Mouse (Mus musculus) adrenal gland (tissue): ENCODE data around the gene Tmc8.

Experiments
- intact Hi-C: fragments of 180-260 bp; cut with DNase I; formaldehyde crosslinking; loops from one replicate; pipeline ENCODE4 v1.15.1; 2025
- long read RNA-seq, 2 experiments: library from polyadenylated mRNA; unstranded; transcript quantifications; one replicate each; pipeline ENCODE4 v2.0.0; 2020; ENCODE audit warnings: borderline replicate concordance in 1 of 2; ENCODE audit not compliant: insufficient replicate concordance in 1 of 2

Tmc8 gene
- long read RNA-seq, experiment 1: 0 reads
- long read RNA-seq, experiment 2: 0 reads

DNA sequence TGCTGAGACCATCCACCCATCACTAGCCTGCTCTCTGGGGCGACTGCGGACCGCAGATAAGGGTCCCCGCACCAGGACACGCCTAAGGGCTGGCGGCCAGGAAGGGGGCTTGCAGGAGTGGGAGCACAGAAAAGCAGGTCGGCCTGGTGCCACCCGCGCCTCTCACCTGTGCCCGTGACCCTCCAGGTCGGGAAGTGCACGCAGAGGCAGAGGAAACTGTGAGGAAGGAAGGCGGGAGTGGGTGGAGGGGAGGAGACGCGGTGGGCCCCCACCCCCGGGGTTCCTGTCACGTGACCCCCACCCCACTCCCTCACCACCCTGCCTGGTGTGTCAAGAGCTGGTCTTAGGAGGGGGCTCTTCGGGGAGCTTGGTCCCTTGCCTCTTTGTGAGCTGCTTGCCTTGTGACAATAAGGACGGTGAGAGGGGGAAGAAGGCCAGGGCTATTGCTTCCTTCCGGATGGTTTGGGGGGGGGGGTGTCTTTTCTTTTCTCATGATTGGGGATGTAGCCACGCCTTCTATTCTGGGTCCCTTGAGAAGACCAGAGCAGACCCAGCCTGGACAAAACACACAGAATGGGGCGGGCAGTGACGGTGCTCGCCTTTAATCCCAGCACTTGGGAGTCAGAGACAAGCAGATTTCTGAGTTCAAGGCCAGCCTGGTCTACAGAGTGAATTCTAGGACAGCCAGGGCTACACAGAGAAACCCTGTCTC is at the start of gene Tmc8, which contains the start of gene Tmc6:
Gene Tmc8, plus strand, starts transcription at position 84 of the 712 bp plus-strand sequence.
Gene Tmc6, minus strand, starts transcription at position 206 of the 712 bp plus-strand sequence.
- intact Hi-C loops: loop anchor here (5.0 kb wide), 1 partner anchor 40 kb away; no protein-coding TSS in a partner anchor

DNA sequence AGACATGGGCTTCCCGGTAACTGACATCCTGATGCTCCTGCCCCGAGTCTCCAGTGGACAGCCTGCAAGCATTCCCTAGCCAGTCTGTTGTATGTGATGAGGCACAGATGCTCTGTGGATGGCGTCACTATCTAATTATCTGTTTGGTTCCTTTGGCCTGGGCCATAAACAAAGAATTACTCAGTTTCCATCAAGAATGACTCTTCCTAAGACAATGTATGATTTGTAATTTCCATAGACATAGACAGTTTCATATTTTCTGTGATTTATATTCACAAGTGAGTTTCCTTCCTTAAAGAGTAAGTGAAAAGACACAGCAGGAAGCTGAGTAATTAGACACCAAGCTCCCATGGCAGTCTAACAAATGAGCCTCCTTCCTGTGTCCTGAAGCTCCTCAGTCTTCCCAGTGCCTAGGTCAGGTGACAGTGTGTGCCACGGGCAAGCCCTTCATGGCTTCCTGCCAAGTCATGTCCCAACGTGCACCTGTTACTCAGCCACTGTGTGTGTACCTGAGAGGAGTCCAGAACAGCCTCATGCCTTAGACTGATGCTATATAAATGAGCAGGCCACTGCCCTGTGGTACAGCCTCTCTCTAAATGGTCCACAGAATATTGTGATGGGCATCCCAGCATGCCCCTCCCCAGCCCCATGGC is 45.7 kb upstream of the Tmc8 start:
- intact Hi-C loops: no loop called here

DNA sequence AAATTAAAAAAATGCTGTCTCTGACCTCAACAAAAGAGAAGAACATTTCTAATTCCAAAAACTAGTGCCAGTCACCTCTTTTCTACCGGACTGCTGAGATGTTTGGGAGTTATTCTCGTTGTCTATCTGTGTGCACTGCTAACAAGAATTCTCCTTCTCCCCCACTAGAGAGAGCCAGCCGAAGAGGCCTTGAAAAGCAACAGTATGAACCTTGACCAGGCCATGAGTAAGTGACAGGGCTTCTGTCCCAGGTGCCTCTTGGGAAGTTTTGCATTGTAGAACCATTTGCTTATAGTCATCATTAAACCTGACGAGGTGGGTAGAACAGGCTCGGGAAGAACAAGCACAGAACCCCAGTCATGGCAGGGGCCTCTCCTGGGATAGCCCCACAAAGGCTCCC is 43.8 kb upstream of the Tmc8 start:
- intact Hi-C loops: no loop called here

DNA sequence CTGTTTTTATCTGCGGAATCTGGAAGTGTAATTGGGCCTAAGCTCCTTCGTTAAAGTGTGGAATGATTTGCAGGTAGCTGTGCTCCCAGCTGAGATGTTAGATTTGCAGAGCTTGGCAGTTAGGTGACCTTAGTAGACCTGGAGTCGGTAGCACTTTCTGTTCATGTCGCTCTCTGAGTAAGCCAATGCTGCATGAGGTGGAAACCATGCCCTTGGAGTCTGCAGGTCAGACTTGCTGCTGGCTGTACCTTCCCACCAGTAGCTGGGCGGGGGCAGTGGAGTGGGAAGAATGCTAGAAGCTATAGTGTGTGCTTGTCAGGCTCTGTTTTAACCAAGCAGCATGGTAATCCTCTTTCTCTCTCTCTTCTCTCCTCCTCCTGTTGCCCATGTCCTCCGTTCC is 40.7 kb upstream of the Tmc8 start:
- intact Hi-C loops: loop anchor here (5.0 kb wide), 1 partner anchor 41 kb away; the partner anchor contains the start of genes Tmc6 and Tmc8

DNA sequence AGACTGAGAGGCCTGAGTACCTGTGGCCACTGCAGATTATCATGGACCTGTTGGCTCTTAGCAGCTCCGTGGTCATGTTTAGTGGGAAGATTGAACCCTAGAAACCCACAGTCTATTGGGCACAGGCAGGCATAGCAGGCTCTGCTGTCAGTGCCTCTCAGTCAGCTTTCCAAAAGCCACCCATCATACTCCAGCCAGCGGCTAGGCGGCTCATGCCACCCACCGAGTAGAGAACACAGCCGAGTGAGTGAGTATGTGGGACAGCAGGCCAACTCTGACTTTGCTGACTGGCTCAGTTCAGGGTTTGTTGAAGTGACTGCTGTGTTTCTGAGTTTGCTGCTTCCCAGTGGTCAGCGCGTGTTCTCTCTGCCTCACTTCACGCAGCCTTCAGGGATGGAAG is 39.6 kb upstream of the Tmc8 start:
- intact Hi-C loops: loop anchor here (5.0 kb wide), 1 partner anchor 40 kb away; the partner anchor contains the start of genes Tmc6 and Tmc8

DNA sequence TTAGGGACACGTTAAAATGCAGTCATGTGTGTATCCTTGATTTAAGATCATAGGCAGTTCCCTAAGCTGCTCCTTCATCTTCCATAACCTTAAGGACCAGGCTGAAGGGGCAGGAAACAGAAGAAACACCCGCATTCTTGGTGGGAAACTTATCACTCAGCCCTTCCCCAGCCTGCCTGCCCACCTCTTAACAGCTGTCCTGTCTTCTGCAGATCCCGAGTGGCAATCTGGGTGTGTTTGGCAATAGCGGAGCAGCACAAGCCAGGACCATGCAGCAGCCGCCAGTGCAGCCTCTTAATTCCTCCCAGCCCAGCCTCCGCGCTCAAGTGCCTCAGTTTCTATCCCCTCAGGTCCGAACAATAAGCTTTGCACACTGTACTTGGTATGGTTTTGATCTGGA is 39.2 kb upstream of the Tmc8 start:
- intact Hi-C loops: loop anchor here (5.0 kb wide), 1 partner anchor 40 kb away; the partner anchor contains the start of genes Tmc6 and Tmc8

DNA sequence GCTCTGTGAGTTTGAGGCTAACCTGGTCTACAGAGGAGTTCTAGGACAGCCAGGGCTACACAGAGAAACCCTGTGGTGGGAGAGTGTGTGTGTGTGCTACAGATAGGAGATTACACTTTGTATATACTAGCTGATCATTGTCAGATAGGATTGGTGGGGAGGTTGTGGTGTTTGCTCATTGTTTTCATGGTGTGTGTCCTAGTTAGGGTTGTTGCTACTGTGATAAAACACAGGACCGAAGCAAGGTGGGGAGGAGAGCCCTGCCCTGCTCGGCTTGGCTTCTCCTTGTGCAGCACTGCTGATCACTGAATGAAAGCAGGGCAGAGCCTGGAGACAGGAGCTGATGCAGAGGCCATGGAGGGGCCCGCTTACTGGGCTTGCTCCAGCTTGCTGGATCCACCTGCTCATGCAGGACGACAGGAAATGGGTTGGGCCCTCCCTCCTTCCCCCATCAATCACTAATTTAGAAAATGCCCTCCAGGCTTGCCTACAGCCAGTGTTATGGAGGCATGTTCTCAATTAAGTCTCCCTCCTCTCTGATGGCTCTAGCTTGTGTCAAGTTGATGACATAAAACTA is 38.3 kb upstream of the Tmc8 start:
- intact Hi-C loops: loop anchor here (5.0 kb wide), 1 partner anchor 39 kb away; the partner anchor contains the start of genes Tmc6 and Tmc8

DNA sequence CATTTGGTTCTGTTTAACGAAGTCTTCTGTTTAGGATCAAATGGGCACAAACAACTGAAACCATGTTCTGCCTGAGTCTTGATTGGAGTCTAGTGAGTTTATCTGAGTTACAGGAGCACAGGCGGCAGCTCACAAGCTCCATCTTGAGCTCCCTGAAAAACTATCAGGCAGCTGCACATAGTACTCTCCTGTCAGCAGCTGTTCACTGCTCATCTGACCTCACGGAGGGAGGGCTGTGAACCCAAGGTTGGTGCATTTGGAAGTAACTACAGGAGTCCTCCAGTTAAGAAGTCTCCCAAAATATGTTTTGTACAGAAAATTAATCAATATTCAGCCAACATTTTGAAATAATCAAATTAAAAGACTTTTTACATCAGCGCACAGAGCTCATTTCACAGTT is 33.2 kb upstream of the Tmc8 start:
- intact Hi-C loops: no loop called here

DNA sequence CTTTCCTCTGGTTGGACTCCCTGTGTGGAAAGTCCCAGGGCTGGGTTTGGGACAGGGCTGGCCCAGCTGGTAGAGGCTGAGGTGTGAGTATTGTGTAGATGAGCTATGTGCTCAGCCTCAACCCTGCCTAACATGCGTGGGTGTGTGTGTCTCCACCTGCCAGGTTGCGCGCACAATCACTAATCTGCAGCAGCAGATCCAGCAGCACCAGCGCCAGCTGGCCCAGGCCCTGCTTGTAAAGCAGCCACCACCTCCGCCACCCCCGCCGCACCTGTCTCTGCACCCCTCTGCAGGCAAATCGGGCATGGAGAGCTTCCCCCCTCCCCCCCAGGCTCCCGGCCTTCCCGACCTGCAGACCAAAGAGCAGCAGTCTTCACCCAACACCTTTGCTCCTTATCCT is 32.5 kb upstream of the Tmc8 start:
- intact Hi-C loops: no loop called here

DNA sequence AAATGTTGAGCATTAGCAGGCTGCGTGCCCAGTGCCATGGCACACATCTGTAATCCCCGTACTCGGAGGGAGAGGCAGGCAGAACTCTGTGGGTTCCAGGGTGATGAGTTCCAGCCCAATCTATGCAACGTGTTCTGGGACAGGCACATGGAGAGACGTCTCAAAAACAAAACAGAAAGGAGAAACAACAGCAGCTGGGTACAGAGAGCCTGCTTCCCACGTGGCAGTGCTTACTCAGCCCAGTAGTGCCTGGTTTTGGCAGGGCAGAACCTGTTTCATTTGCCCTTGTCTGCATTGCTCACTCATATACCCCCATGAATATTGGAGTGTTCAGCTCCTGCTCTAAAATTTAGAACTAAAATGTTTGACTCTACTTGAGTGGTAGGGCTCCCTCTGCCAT is 30.3 kb upstream of the Tmc8 start:
- intact Hi-C loops: no loop called here

DNA sequence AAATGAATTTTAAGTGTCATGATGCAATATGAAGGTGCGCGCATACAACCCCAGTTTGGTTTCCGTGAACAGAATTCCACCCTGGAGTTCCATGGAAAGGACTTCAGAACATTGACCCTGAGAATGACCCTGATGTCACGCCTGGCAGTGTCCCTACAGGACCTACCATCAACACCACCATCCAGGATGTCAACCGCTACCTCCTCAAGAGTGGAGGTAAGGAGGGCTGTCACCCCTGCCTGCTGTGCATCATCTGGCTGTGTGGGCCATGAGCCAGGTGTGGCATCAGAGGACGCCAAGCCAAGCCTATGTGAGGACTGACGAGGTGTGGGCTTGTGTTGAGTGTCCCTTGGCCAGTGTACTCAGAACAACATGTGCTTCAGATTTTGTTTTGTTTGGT is 26.0 kb upstream of the Tmc8 start:
- intact Hi-C loops: no loop called here

DNA sequence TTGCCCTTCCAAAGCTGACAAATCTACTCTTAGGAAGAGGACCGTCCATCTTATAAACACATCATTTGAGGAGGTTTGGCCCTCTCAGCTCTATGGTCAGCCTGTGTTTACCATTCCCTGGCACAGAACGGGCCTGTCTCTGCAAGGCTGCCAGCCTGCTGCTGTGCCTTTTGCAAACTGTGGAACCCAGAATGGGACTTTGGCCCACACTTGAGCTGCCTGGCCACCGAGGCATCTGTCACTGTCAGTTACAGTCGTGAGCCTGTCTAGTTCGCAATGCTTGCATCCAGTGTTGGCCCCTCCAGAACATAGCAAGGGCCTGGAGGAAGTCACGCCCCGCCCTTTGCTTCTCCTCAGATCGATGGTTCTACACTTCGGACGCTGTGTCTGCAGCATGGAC is 22.6 kb upstream of the Tmc8 start:
- intact Hi-C loops: no loop called here

DNA sequence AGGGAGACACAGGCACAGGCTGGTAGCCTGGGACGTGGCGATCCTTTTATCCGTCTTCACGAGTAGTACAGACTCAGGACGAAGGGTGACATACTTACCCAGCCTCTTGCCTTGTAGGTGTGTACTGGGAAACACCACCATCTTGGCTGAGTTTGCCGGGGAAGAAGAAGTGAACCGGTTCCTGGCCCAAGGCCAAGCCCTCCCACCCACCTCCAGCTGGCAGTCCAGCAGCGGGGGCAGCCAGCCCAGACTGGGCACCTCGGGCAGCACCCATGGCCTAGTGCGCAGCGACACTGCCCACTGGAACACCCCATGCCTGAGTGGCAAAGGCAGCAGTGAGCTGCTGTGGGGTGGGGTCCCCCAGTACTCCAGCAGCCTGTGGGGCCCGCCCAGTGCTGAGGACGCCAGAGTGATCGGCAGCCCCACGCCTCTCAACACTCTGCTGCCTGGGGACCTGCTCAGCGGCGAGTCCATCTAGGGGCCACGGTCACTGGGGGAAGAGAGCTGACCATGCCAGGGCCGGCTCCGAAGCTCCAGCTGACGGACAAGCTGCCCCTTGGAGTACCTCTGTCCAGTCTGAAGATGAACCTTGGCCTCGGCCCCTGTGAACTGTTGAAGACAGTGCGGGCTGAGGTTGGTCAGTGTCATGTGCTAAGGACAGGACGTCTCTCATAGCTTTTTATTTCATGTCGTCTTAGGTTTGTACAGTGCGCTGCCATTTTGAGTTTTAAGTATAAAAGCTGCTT is 21.3 kb upstream of the Tmc8 start:
- intact Hi-C loops: no loop called here

DNA sequence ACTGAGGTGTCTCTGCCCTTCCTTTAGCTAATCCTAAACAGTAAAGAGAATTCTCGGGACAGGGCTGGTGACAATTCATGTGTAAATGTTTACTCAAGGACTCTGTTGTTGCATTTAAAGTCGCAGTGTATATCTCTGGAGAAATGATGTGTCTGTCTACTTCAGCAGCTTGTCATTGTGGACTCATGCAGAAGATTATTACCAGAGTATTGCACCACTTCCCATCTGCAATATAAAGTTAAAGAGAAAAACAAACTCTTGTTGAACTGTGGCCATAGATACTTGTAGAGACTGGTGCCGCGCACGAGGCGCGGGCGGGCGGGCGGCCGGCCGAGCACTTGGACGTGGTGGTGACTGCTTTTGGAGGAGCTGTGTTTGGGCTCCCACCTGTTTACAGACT is 20.1 kb upstream of the Tmc8 start:
- intact Hi-C loops: no loop called here

DNA sequence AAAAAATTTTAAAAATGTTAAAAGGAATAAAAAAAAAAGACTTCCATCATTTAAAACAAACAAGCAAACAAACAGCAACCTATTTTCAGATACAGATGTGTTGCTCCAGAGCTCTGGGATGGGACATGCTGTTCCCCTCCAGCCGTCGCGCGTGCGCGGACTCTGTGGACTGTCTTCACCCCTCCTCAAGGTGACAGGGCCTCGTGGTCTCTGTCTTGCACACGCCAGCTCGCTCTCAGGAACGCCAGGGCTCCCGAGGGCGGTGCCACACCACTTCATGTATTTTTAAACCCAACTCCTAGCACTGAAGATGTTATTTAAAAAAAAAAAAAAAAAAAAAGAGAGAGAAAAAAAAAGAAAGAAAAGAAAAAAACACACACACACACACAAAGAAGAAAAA is 19.6 kb upstream of the Tmc8 start:
- intact Hi-C loops: no loop called here

DNA sequence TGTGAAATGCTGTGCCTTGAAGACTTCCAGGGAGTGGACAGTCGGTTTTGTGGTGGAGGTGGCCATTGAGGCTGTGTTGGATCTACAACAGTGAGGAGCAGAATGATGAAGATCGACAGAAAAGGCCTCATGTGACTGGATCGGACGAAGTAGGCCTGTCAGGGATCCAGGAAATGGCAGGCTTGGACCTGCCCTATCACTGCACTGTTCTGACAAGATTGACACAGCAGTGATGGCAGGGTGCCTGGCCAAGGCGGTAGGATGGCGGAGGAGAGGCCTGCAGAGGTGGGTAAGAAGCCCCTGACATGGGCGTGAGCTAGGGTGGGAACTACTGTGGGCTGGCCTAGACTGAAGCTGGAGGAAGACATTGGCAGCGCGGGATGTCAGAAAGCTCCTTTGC is 17.6 kb upstream of the Tmc8 start:
- intact Hi-C loops: no loop called here

DNA sequence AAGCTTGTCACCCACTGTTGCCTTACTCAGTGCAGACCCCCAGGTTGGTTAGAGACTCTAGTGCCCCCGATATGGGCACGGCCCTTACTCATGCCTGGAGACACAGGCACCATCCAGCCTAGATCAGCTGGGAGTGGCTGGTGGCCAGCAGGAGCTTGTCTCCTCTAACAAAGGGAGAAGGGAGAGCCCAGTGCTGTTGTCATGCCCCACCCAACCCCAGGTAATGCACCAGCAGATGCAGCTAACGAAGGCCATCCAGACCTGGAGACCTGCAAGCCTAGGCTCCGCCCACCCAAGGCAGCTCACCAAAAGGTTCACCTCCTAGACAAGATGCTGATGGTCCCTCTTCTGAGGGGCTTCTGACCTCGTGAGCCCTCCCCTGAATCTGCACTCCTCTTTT is 16.5 kb upstream of the Tmc8 start:
- intact Hi-C loops: no loop called here

DNA sequence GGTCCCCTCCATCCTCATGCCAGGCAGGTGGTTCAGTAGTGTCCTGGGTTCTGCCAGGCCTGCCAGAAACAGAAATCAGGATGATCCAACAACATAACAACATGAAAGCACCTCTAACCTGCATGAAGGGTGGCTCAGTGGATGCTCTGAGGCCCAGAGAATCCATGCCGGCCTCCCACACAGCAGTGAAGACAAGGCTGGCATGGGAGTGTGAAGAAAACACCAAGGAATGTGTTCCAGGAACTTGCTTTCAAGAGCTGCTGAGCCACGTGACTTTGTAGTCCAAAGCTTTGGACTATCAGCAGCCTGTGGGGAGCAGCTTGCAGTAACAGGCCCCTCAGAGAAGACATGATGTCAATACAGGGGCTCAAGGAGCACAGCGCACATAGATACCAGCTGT is 15.6 kb upstream of the Tmc8 start:
- intact Hi-C loops: no loop called here

DNA sequence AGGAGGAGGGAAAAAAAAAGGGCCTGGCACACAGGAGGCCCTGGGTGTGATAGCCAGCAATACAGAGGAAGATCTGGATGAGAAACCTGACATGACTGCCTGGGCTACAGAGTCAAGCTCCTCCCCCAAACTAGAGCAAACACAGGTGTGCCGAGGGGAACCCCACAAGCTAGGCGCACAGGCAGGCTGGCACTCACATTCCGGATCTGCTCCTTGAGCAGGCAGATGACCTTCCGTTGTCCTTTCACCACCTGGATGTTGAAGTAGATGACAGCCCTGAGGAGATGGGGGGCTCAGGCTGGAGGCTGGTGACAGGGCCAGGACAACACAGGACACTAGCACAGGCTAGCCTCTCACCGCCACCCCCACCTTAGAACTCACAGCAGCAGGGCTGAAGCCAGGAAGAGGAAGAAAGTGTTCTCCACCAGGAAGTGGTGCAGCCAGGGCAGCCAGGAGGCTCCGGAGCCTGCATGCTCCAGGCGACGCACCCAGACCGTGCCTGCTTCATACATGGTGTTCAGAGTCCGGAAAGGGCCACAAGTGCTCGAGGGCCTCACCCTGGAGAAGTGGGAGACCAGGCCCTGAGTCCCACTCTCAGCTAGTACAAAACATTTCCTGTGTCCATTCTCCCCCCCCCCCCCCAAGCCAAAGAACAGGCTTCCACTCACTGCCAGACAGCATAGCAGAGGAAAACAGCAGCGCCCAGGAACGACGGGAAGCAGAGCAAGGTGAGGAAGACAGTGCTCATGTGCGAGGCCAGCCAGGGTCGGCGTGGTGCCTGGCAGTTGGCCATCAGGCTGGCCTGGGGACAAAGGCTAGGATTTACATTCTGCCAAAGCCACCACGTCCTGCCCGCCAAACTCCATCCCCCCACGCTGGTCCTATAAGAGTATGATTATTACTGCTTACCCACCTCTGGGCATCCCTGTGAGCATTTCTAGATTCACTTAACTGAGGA is 12.9 kb upstream of the Tmc8 start:
- intact Hi-C loops: no loop called here

DNA sequence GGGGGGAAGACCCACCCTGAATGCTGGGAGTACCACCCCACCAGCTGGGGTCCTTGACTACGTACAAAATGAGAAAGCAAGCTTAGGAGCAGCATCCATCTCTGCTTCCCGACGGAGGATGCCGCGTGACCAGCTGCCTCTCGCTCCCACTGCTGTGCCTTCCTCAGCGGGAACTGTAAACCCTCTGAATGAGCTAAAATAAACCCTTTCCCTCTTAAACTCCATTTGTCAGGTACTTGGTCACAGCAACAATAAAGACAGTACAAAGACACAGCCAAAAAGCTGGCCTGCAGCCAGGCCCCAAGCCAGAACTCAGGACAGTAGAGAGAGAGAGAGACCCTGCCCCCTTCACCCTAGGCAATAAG is 12.2 kb upstream of the Tmc8 start:
- intact Hi-C loops: no loop called here

DNA sequence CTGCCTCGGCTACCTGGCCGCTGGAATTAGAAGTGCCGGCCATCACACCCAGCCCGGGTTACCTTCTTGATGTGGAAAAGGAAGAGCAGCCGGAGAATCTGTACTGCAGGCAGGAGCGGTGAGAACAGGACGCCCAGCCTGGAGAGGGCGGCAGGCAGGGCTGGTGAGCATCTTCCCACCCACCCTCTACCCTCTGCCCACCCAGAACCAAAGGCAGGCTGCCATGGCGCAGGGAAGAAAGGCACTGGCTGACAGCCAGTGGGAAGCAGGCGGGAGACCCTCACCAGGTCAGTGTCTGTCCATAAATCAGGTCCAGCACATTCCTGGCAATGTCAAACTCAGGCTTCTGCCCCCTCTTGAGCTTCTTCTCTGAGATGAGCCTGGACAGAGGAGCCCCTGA is 11.5 kb upstream of the Tmc8 start:
- intact Hi-C loops: no loop called here
